Mouse (Mus musculus) cerebellum, postnatal 25 days (tissue): ENCODE data around the gene Nrarp.

Source experiments
- DNase-seq, 2 experiments: peaks; one replicate each; pipeline ENCODE4 v3.0.0; 2021; ENCODE audit warnings: mixed read lengths in 2 of 2

The Nrarp gene

GRCm38 (mm10) chr2:25180478-25180903, at the start of gene Nrarp:
Nrarp (plus strand) TSS chr2:25180758.
- DNase-seq, result peak; percentile 87 to 95

- no peak for DNase-seq
Observed at GRCm38 (mm10) chr2:25131601-25132000, 49.0 kb upstream of the Nrarp start.

- no peak for DNase-seq
Observed at GRCm38 (mm10) chr2:25137832-25138231, 42.7 kb upstream of the Nrarp start.

- no peak for DNase-seq
Observed at GRCm38 (mm10) chr2:25141185-25141584, 39.4 kb upstream of the Nrarp start.

GRCm38 (mm10) chr2:25141921-25142320, 38.6 kb upstream of the Nrarp start:
- no peak for DNase-seq

- no peak for DNase-seq
Observed at GRCm38 (mm10) chr2:25145346-25145745, 35.2 kb upstream of the Nrarp start.

- no peak for DNase-seq
Observed at GRCm38 (mm10) chr2:25147398-25147797, 33.2 kb upstream of the Nrarp start.

GRCm38 (mm10) chr2:25147892-25148291, 32.7 kb upstream of the Nrarp start:
- no peak for DNase-seq

GRCm38 (mm10) chr2:25149643-25150042, 30.9 kb upstream of the Nrarp start:
- DNase-seq, result no peak

GRCm38 (mm10) chr2:25151280-25151956, 29.1 kb upstream of the Nrarp start:
- DNase-seq, result no peak

GRCm38 (mm10) chr2:25156177-25156576, 24.4 kb upstream of the Nrarp start:
- no peak for DNase-seq

GRCm38 (mm10) chr2:25156990-25157389, 23.6 kb upstream of the Nrarp start:
- DNase-seq, result no peak

GRCm38 (mm10) chr2:25157655-25158054, 22.9 kb upstream of the Nrarp start:
- DNase-seq, result peak in 1 of 2 experiments; percentile 42

GRCm38 (mm10) chr2:25167481-25167880, 13.1 kb upstream of the Nrarp start:
- no peak for DNase-seq

- peak in 1 of 2 experiments; percentile 58 for DNase-seq
Observed at GRCm38 (mm10) chr2:25167919-25168664, 12.5 kb upstream of the Nrarp start.

GRCm38 (mm10) chr2:25168665-25168978, 11.9 kb upstream of the Nrarp start:
- no peak for DNase-seq

GRCm38 (mm10) chr2:25169778-25170177, 10.8 kb upstream of the Nrarp start:
- no peak for DNase-seq

GRCm38 (mm10) chr2:25170326-25171100, 10.0 kb upstream of the Nrarp start:
- DNase-seq, result no peak

- DNase-seq, result no peak
Observed at GRCm38 (mm10) chr2:25171101-25171768, 9.3 kb upstream of the Nrarp start.

GRCm38 (mm10) chr2:25171769-25172153, 8.8 kb upstream of the Nrarp start:
- no peak for DNase-seq

GRCm38 (mm10) chr2:25172629-25173028, 7.9 kb upstream of the Nrarp start:
- DNase-seq, result no peak

GRCm38 (mm10) chr2:25173821-25174220, 6.7 kb upstream of the Nrarp start:
- no peak for DNase-seq
